Mouse (Mus musculus) MEL (cell line): Measurements from ENCODE around the gene Ppp1r12a.

ENCODE experiments used
- EP300 ChIP-seq, 2 experiments: IDR thresholded peaks; 2 replicates each; pipeline ENCODE4 v1.6.1; 2011; ENCODE audit warnings: improper control_type of control experiment in 2 of 2, low read length in 2 of 2, low read depth in 1 of 2, mild to moderate bottlenecking in 1 of 2
- POLR2A ChIP-seq, 2 experiments: IDR thresholded peaks; 2 replicates each; pipeline ENCODE4 v1.6.1; 2011 to 2012; ENCODE audit warnings: low read length in 2 of 2, mild to moderate bottlenecking in 2 of 2, control low read depth in 1 of 2, improper control_type of control experiment in 1 of 2, low read depth in 1 of 2, moderate library complexity in 1 of 2; ENCODE audit not compliant: control insufficient read depth in 1 of 2, insufficient read depth in 1 of 2, poor library complexity in 1 of 2

- TF ChIP-seq EP300 (IDR thresholded peaks at IDR 0.05; ENCODE audit: low read depth in 1 of 2, low read length in 2 of 2) (no peak), POLR2A (IDR thresholded peaks at IDR 0.05; ENCODE audit: control insufficient read depth in 1 of 2, insufficient read depth in 1 of 2, low read depth in 1 of 2, low read length in 2 of 2, poor library complexity in 1 of 2) (no peak)
Observed at GRCm38 (mm10) chr10:108282351-108282750, 120.4 kb downstream of the Ppp1r12a start.
